Mouse (Mus musculus) intestine, postnatal 0 days (tissue): ENCODE results near the gene Ltb. TPM values are rescaled to one million over a fixed set of nuclear protein-coding genes. Genes with fewer than 3 reads are reported as not detected.

Experiments
- ATAC-seq: fragments of 200-750 bp; cut with Nextera tagmentation; 2 replicates; pipeline ENCODE4 v1.8.0; 2017; ENCODE audit warnings: mild to moderate bottlenecking, moderate TSS enrichment, moderate library complexity
- H3K27ac ChIP-seq: fragments of 300-500 bp; sonication (generic); 2 replicates; pipeline ENCODE4 v1.5.1; 2014; ENCODE audit warnings: mild to moderate bottlenecking, low read depth, low read length, moderate library complexity
- H3K27me3 ChIP-seq: fragments of 300-500 bp; sonication (generic); replicated peaks from 2 replicates; pipeline ENCODE4 v1.6.1; 2014; ENCODE audit warnings: low read length, mixed read lengths; ENCODE audit not compliant: control insufficient read depth, insufficient read depth
- H3K36me3 ChIP-seq: fragments of 300-500 bp; sonication (generic); 2 replicates; pipeline ENCODE4 v1.6.1; 2014; ENCODE audit warnings: mild to moderate bottlenecking, moderate library complexity; ENCODE audit not compliant: control insufficient read depth, insufficient read depth
- H3K4me1 ChIP-seq: fragments of 300-500 bp; sonication (generic); replicated peaks from 2 replicates; pipeline ENCODE4 v1.6.1; 2014; ENCODE audit warnings: antibody characterized with exemption, low read length, mixed read lengths; ENCODE audit not compliant: control insufficient read depth, insufficient read depth
- H3K4me2 ChIP-seq: fragments of 300-500 bp; sonication (generic); replicated peaks from 2 replicates; pipeline ENCODE4 v1.6.1; 2014; ENCODE audit warnings: low read depth, mild to moderate bottlenecking, moderate library complexity
- H3K4me3 ChIP-seq: fragments of 300-500 bp; sonication (generic); 2 replicates; pipeline ENCODE4 v1.5.1; 2014; ENCODE audit warnings: low read depth, low read length
- H3K9ac ChIP-seq: fragments of 300-500 bp; sonication (generic); 2 replicates; pipeline ENCODE4 v1.6.1; 2014; ENCODE audit warnings: mild to moderate bottlenecking, low read depth, low read length
- H3K9me3 ChIP-seq: fragments of 300-500 bp; sonication (generic); 2 replicates; pipeline ENCODE4 v1.6.1; 2016; ENCODE audit warnings: mixed run types; ENCODE audit not compliant: control insufficient read depth
- CTCF ChIP-seq: sonication (generic); IDR thresholded peaks from 2 replicates; pipeline ENCODE4 v1.5.1; 2016; ENCODE audit warnings: low read depth, mild to moderate bottlenecking, control low read depth, antibody characterized with exemption, moderate library complexity
- WGBS: fragments of 180-500 bp; shearing (Covaris S2); extraction: QIAGEN DNeasy Blood & Tissue Kit; methylation state at CpG from one replicate; pipeline ENCODE4 v1.1.7; 2014; 5-methylcytosine and 5-hydroxymethylcytosine counted together
- polyA plus RNA-seq: library from polyadenylated mRNA; unstranded; fragments of >200 nt; fragmentation: Nextera tagmentation; extraction: Ambion mirVana; gene quantifications from 2 replicates; pipeline ENCODE4 v1.2.1, GENCODE M21; 2015

Ltb gene
- polyA plus RNA-seq, 1 experiment from 2014 or later: 1.7 TPM

DNA sequence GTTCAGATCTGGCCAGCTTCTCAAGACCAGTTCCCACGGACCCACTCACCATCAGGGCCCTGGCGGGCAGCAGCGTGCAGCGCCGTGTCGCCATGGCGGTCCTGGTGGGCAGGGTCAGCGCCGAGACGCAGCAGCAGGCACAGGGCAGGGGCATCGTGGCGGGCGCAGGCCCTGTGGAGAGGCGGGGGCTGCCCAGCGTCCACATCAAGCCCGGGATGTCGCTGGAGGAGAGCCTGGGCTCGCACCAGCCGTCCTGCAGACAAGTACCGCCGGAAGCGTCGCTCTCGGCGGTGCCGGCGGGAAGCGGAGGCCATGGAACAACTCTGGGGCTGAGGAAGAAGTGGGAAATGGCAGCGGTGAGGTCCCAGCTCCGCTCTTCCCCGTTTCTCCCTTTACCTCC lies 40.7 kb downstream of the Ltb start:
- ATAC-seq: no peak

DNA sequence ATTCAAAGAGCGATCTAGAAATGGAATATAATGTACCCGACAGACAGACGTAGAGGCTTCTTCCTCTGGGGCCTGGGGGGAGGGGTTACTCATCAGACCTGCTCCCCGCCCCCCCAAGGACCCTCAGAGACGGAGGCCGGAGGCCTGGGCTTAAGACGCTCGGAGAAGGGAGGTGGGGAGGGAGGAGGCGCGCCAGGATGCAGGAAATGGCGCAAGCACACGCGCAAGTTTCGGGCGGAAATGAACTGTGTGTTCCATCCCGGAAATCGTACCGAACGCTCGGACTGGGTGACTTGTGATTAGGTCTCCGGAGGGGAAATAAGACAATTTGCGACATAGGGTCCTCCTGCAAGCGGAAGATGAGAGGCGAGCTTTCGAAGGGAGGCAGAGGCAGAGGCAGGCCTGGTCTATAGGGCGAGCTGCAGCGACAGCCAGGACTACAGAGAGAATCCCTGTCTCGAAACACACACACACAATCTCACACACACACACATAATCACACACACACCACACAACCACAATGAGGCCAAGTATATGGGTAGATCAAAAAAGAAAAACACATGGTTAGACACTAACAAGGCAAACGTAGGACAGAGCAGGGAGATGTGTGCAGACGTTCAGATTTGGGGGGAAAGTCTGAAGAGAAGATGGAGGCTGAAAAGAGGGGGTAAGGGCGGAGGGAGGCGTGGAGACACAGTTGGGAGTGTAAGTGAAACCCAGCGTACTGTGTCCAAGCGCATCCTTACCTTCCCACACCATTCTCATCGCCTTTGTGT lies 41.6 kb downstream of the Ltb start, which contains the start of gene Nfkbil1:
TSS of gene Nfkbil1 (minus strand) at position 179 of the 776 bp plus-strand sequence.
- ATAC-seq: peak; percentile 74
- Histone ChIP-seq H3K9ac (peak within 1 kb of the TSS; percentile 72), H3K27ac (peak within 1 kb of the TSS; percentile 91), H3K9me3 (no peaks in the 10 kb centered on the region), H3K4me3 (peak within 1 kb of the TSS; percentile 61), H3K4me1 (peaks cover 3% of the 10 kb centered on the region; the same call in 1 of the 2 replicates), H3K4me2 (peak within 1 kb of the TSS; percentile 84), H3K36me3 (peaks cover 26% of the 10 kb centered on the region), H3K27me3 (no peaks in the 10 kb centered on the region)
- TF ChIP-seq CTCF: no peak
- 1% methylated on average over 35 of the region's 35 CpGs for WGBS

More for the DNA sequence above, 40.7 kb downstream of the Ltb start:
- TF ChIP-seq CTCF: 0 out of 2 replicates have a peak, but pooled peaks have one; percentile 23
- Histone ChIP-seq H3K4me1 (no peaks in the 10 kb centered on the region; the same call in 1 of the 2 replicates), H3K27me3 (no peaks in the 10 kb centered on the region), H3K9me3 (no peaks in the 10 kb centered on the region), H3K36me3 (peaks cover 32% of the 10 kb centered on the region), H3K9ac (peak overlapping the region; percentile 72), H3K4me3 (peak overlapping the region; percentile 61), H3K4me2 (peak overlapping the region; percentile 84), H3K27ac (peak overlapping the region; percentile 91)
- WGBS: 2% methylated on average over 31 of the region's 31 CpGs

DNA sequence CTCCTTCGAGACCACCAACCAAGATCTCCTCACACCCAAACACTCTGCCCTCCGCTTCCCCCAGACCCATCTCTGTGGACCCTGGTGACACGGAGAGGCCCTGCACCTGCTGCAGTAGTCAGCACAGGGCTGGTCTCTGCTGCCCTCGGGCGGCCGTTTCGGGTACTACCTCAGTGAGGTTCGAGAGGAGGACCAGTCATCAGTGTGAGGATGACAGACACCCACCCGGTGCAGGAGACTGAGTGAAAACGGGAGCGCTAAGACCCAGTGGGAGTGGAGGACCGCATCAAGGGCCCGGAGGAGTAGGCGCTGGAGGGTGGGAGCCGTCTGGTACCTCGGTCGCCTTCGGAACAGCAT lies 42.1 kb downstream of the Ltb start:
- Histone ChIP-seq H3K36me3 (peaks cover 20% of the 10 kb centered on the region), H3K4me3 (peak overlapping the region; percentile 61), H3K27ac (peak overlapping the region; percentile 91), H3K9ac (peak overlapping the region; percentile 72; the same call in 1 of the 2 replicates), H3K9me3 (no peaks in the 10 kb centered on the region), H3K4me1 (peaks cover 3% of the 10 kb centered on the region; the same call in 1 of the 2 replicates), H3K27me3 (no peaks in the 10 kb centered on the region), H3K4me2 (peak overlapping the region; percentile 84)
- WGBS: 2% methylated on average over 18 of the region's 18 CpGs
- ATAC-seq: peak; percentile 46
- TF ChIP-seq CTCF: peak; percentile 100

DNA sequence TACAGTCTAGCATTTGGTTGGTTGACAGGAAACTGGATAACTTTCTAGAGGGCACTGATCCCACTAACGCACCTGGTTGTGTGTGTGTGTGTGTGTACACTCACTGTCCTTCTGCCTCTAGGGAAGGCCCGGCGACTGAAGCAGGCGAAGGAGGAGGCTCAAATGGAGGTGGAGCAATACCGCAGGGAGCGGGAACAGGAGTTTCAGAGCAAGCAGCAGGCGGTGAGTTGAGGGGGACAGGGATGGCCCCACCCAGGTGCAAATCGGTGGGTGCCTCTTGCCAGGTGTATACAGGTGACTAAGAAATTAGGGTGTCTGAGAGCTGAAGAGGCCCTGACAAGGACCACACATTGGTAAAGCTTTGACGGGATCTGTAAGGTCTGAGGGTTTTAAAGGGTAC lies 42.8 kb downstream of the Ltb start:
- no peaks in the 10 kb centered on the region for H3K9me3 ChIP-seq
- peaks cover 3% of the 10 kb centered on the region; the same call in 1 of the 2 replicates for H3K4me1 ChIP-seq
- no peak overlapping the region for H3K4me3 ChIP-seq
- H3K27ac ChIP-seq: no peak overlapping the region; the same call in 1 of the 2 replicates
- H3K27me3 ChIP-seq: no peaks in the 10 kb centered on the region
- no peak for ATAC-seq
- H3K36me3 ChIP-seq: peaks cover 17% of the 10 kb centered on the region; the same call in 1 of the 2 replicates
- TF ChIP-seq CTCF: no peak
- 78% methylated on average over 9 of the region's 9 CpGs for WGBS
- no peak overlapping the region for H3K9ac ChIP-seq
- H3K4me2 ChIP-seq: no peak overlapping the region

DNA sequence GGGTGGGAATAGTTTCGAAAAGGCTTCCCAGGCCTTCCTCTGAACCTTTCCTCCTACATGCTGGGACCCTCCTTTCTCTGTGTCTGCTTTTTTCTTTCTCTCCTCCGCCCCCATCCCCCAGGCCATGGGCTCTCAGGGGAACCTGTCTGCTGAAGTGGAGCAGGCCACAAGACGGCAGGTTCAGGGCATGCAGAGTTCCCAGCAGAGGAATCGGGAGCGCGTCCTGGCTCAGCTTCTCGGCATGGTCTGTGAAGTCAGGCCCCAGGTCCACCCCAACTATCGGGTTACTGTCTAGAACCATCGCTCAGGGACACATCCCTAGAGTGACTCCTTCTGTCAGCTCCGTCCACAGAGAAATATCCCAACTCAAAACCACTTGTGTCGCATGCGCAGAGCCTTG lies 43.3 kb downstream of the Ltb start:
- ATAC-seq: no peak
- TF ChIP-seq CTCF: no peak
- Histone ChIP-seq H3K4me3 (no peak overlapping the region), H3K9me3 (no peaks in the 10 kb centered on the region), H3K36me3 (peaks cover 12% of the 10 kb centered on the region; the same call in 1 of the 2 replicates), H3K27me3 (no peaks in the 10 kb centered on the region), H3K9ac (no peak overlapping the region), H3K4me2 (no peak overlapping the region), H3K27ac (no peak overlapping the region), H3K4me1 (peaks cover 3% of the 10 kb centered on the region; the same call in 1 of the 2 replicates)
- WGBS: 94% methylated on average over 12 of the region's 12 CpGs

DNA sequence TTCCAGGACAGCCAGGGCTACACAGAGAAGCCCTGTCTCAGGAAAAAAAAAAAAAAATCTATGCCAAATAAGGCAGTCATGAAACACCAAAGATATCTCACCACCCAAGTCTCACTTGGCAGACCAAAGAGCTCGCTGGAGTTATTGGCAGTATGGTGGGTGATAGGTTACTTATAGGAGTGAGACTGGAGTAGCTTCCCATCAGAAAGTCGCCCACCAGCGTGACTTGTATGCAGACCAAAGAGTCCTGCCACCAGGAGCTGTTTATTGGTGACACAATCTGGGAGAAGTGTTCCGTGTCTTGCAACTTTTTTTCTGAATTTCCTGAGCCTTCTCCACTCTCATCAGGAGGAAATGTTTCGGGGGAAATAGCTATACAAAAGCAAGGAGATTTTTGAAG lies 45.5 kb downstream of the Ltb start:
- 82% methylated on average over 5 of the region's 5 CpGs for WGBS
- Histone ChIP-seq H3K27me3 (no peaks in the 10 kb centered on the region), H3K27ac (0 out of 2 replicates have a peak overlapping the region, but pooled peaks have one; percentile 100), H3K4me1 (peaks cover 17% of the 10 kb centered on the region), H3K4me3 (no peak overlapping the region), H3K9me3 (no peaks in the 10 kb centered on the region), H3K36me3 (peaks cover 23% of the 10 kb centered on the region), H3K9ac (no peak overlapping the region), H3K4me2 (no peak overlapping the region)
- no peak for ATAC-seq
- TF ChIP-seq CTCF: no peak
